14 mouse cellular contexts compared by ENCODE assay signal in genomic region chr6:6207395-6207794, GRCm38 (mm10). TPM values are rescaled to one million over a fixed set of nuclear protein-coding genes. Genes with fewer than 3 reads are reported as not detected.
DNase-seq lines count a peak whose midpoint lies in the region; ATAC-seq and TF ChIP-seq lines count a peak whose summit lies in the region.
"Had no signal": no experiment of that assay in that cellular context is flagged by ENCODE, and none has a peak within 500 bp of the region (broad histone marks: within the 10 kb centered on the region; RNA-seq: fewer than 3 reads in every experiment).

No protein-coding gene starts in this region.

- H3K27me3 ChIP-seq in CH12.LX (replicated peaks): no peaks in the 10 kb centered on the region
- no peaks in the 10 kb centered on the region for H3K27me3 ChIP-seq in ES-Bruce4 (ENCODE audit: control insufficient read depth, insufficient read depth, low read length, poor library complexity, severe bottlenecking)
- H3K27me3 ChIP-seq in intestine, embryonic 15.5 days (replicated peaks): no peaks in the 10 kb centered on the region
- no peaks in the 10 kb centered on the region for H3K27me3 ChIP-seq in liver, embryonic 15.5 days
- H3K27me3 ChIP-seq: embryonic facial prominence, embryonic 15.5 days; forebrain, embryonic 15.5 days; lung, embryonic 15.5 days; neural tube, embryonic 15.5 days had no signal

- no peak for TF ChIP-seq CTCF in CH12.LX (conservative IDR thresholded peaks at IDR 0.05 in 1 of 2, IDR thresholded peaks at IDR 0.05 in 1 of 2; ENCODE audit: low read depth in 2 of 2, low read length in 2 of 2)
- TF ChIP-seq CTCF in ES-Bruce4 (IDR thresholded peaks at IDR 0.05; ENCODE audit: low read depth, low read length): no peak

- peaks cover 3 to 27% of the 10 kb centered on the region in 2 experiments; a peak in 3 of 4 replicates for H3K4me1 ChIP-seq in CH12.LX (ENCODE audit: control insufficient read depth in 1 of 2, insufficient read depth in 2 of 2)
- peaks cover 19% of the 10 kb centered on the region for H3K4me1 ChIP-seq in ES-Bruce4 (ENCODE audit: control insufficient read depth, insufficient read depth, low read length)
- no peaks in the 10 kb centered on the region; the same call in 1 of the 2 replicates for H3K4me1 ChIP-seq in intestine, embryonic 15.5 days (replicated peaks)
- peaks cover 58% of the 10 kb centered on the region for H3K4me1 ChIP-seq in liver, embryonic 15.5 days (replicated peaks)
- H3K4me1 ChIP-seq: forebrain, embryonic 15.5 days; neural tube, embryonic 15.5 days had no signal

- H3K9ac ChIP-seq in CH12.LX (ENCODE audit: insufficient read depth, low read depth) (no peak overlapping the region), ES-Bruce4 (ENCODE audit: low read depth, poor library complexity, severe bottlenecking) (no peak overlapping the region)
- no peak overlapping the region for H3K9ac ChIP-seq in intestine, embryonic 15.5 days
- no peak overlapping the region for H3K9ac ChIP-seq in liver, embryonic 15.5 days
- H3K9ac ChIP-seq: embryonic facial prominence, embryonic 15.5 days; forebrain, embryonic 15.5 days; lung, embryonic 15.5 days; neural tube, embryonic 15.5 days had no signal

- dilution Hi-C loops in CH12.LX (cut with MboI; ENCODE audit: extremely low pct_ligation_motif_present, extremely low pct_unique_long_range_greater_than_20kb, low sequenced_read_pairs): no loop called here

- peak; percentile 29 for DNase-seq in CH12.LX (ENCODE audit: extremely low read depth)
- DNase-seq in adrenal gland, adult 18-20 months (ENCODE audit: low spot score in 2 of 2): no peak
- DNase-seq in urinary bladder, adult 2 months (ENCODE audit: low spot score): no peak
- DNase-seq in gastrocnemius, postnatal 14 days: no peak
- DNase-seq: cerebellum, adult 11-12 months; heart, postnatal 36 days had no signal

- in situ Hi-C loops in CH12.LX (cut with MboI; ENCODE audit: low pct_ligation_motif_present, low pct_unique_long_range_greater_than_20kb, low sequenced_read_pairs): no loop called here

- no peaks in the 10 kb centered on the region for H3K9me3 ChIP-seq in CH12.LX (replicated peaks; ENCODE audit: low read length)
- peaks cover 6% of the 10 kb centered on the region; the same call in 1 of the 2 replicates for H3K9me3 ChIP-seq in ES-Bruce4 (replicated peaks; ENCODE audit: control insufficient read depth, insufficient read depth, low read length, poor library complexity, severe bottlenecking)
- H3K9me3 ChIP-seq in intestine, embryonic 15.5 days: no peaks in the 10 kb centered on the region
- H3K9me3 ChIP-seq in liver, embryonic 15.5 days (replicated peaks): no peaks in the 10 kb centered on the region
- H3K9me3 ChIP-seq: embryonic facial prominence, embryonic 15.5 days; forebrain, embryonic 15.5 days; lung, embryonic 15.5 days; neural tube, embryonic 15.5 days had no signal

- no peak for TF ChIP-seq POLR2A in CH12.LX (IDR thresholded peaks at IDR 0.05; ENCODE audit: low read depth, low read length)
- no peak for TF ChIP-seq POLR2A in ES-Bruce4 (IDR thresholded peaks at IDR 0.05; ENCODE audit: insufficient read depth, low read length)

- no peaks in the 10 kb centered on the region for H3K79me2 ChIP-seq in CH12.LX (replicated peaks; ENCODE audit: control insufficient read depth, extremely low read depth, insufficient read depth, poor library complexity, severe bottlenecking)

- no peak overlapping the region for H3K4me2 ChIP-seq in CH12.LX (ENCODE audit: insufficient read depth, low read depth, poor library complexity, severe bottlenecking)
- H3K4me2 ChIP-seq in intestine, embryonic 15.5 days (replicated peaks): no peak overlapping the region
- H3K4me2 ChIP-seq in liver, embryonic 15.5 days: peak overlapping the region; percentile 33; the same call in 1 of the 2 replicates
- H3K4me2 ChIP-seq: embryonic facial prominence, embryonic 15.5 days; forebrain, embryonic 15.5 days; lung, embryonic 15.5 days; neural tube, embryonic 15.5 days had no signal

- no peak for TF ChIP-seq RAD21 in CH12.LX (IDR thresholded peaks at IDR 0.05; ENCODE audit: low read depth, low read length)

- TF ChIP-seq EP300 in CH12.LX (IDR thresholded peaks at IDR 0.05; ENCODE audit: low read length): no peak
- TF ChIP-seq EP300 in ES-Bruce4 (IDR thresholded peaks at IDR 0.05; ENCODE audit: insufficient read depth, low read depth, low read length): no peak

- H3K36me3 ChIP-seq in CH12.LX (replicated peaks in 1 of 2; ENCODE audit: control insufficient read depth in 1 of 2, insufficient read depth in 1 of 2, low read length in 1 of 2) (no peaks in the 10 kb centered on the region), ES-Bruce4 (ENCODE audit: control insufficient read depth, insufficient read depth, low read length, poor library complexity, severe bottlenecking) (peaks cover 2% of the 10 kb centered on the region; the same call in 1 of the 2 replicates)
- no peaks in the 10 kb centered on the region for H3K36me3 ChIP-seq in intestine, embryonic 15.5 days
- no peaks in the 10 kb centered on the region for H3K36me3 ChIP-seq in liver, embryonic 15.5 days (replicated peaks)
- H3K36me3 ChIP-seq: embryonic facial prominence, embryonic 15.5 days; forebrain, embryonic 15.5 days; lung, embryonic 15.5 days; neural tube, embryonic 15.5 days had no signal

- ATAC-seq in intestine, embryonic 15.5 days: 0 out of 2 replicates have a peak, but pooled peaks have one; percentile 48
- peak; percentile 76 for ATAC-seq in liver, embryonic 15.5 days (ENCODE audit: insufficient read depth)
- ATAC-seq: forebrain, embryonic 15.5 days had no signal

- intact Hi-C loops in gastrocnemius, postnatal 14 days (cut with DNase I; ENCODE audit: low total_unique reads): no loop called here

- H3K4me3 ChIP-seq in CH12.LX (replicated peaks in 1 of 3; ENCODE audit: low read depth in 2 of 3, low read length in 2 of 3, poor library complexity in 1 of 3) (no peak overlapping the region), ES-Bruce4 (ENCODE audit: low read depth, low read length) (no peak overlapping the region)
- H3K4me3 ChIP-seq in intestine, embryonic 15.5 days (replicated peaks): no peak overlapping the region
- H3K4me3 ChIP-seq in liver, embryonic 15.5 days (replicated peaks): no peak overlapping the region
- H3K4me3 ChIP-seq: embryonic facial prominence, embryonic 15.5 days; forebrain, embryonic 15.5 days; lung, embryonic 15.5 days; neural tube, embryonic 15.5 days had no signal

- H3K27ac ChIP-seq in CH12.LX (ENCODE audit: insufficient read depth, low read depth) (no peak overlapping the region), ES-Bruce4 (ENCODE audit: insufficient read depth, low read length) (peak overlapping the region; percentile 90)
- H3K27ac ChIP-seq in intestine, embryonic 15.5 days: no peak overlapping the region
- H3K27ac ChIP-seq in liver, embryonic 15.5 days (replicated peaks): peak overlapping the region; percentile 57
- H3K27ac ChIP-seq: embryonic facial prominence, embryonic 15.5 days; forebrain, embryonic 15.5 days; kidney, postnatal 0 days; lung, embryonic 15.5 days; neural tube, embryonic 15.5 days had no signal

- WGBS in intestine, embryonic 15.5 days: 72% methylated on average over 1 of the region's 1 CpGs
- 26% methylated on average over 1 of the region's 1 CpGs for WGBS in liver, embryonic 15.5 days (ENCODE audit: insufficient replicate concordance)

TF ChIP-seq in CH12.LX, 34 proteins besides CTCF, POLR2A, EP300 and RAD21:
- no peak for TF ChIP-seq MYC (IDR thresholded peaks at IDR 0.05; ENCODE audit: low read depth, low read length)
- 0 out of 2 replicates have a peak, but pooled peaks have one; percentile 19 for TF ChIP-seq MAFK (IDR thresholded peaks at IDR 0.05; ENCODE audit: insufficient replicate concordance, low read length)

RNA-seq across cellular contexts. Expression of gene Slc25a13, which starts 9.6 kb away (rescaled TPM):
- total RNA-seq in CH12.LX (2012; rRNA removed): not detected in 2 replicates
- total RNA-seq in CH12.LX (2014; rRNA removed): not detected in 2 replicates
- not detected in 2 replicates for polyA plus RNA-seq in CH12.LX (2012; ENCODE audit: insufficient read length, low read depth)
- polyA plus RNA-seq in ES-Bruce4 (2011; ENCODE audit: insufficient read depth, insufficient read length, low read depth, missing spikeins): 89.0 and 89.8 TPM in 2 replicates
- 47.3 and 48.2 TPM in 2 replicates for polyA plus RNA-seq in intestine, embryonic 15.5 days (2015; fragmentation: Nextera tagmentation; extraction: Ambion mirVana)
- 35.0 and 41.1 TPM in 2 replicates for polyA plus RNA-seq in liver, embryonic 15.5 days (2015; fragmentation: Nextera tagmentation; extraction: Ambion mirVana)
- 1 to 10 TPM; 4.6 to 7.8 TPM for total RNA-seq in adrenal gland, adult 18-20 months (2021)
- 2.8 and 3.4 TPM in 2 replicates for polyA plus RNA-seq in urinary bladder, adult 2 months (2012; rRNA removed)
- under 1 TPM; 0.64 to 0.86 TPM for total RNA-seq in gastrocnemius, postnatal 14 days (2021)

Comparison
In these comparisons a context has a peak if more than half of its experiments do, and no peak if none do; other contexts are left out.
1. H3K27ac ChIP-seq: peak in ES-Bruce4 (single experiment) and liver, embryonic 15.5 days (single experiment); none in CH12.LX (single experiment) and intestine, embryonic 15.5 days (single experiment).